Mouse (Mus musculus): Measurements from ENCODE around the gene Cd300a.

DNA sequence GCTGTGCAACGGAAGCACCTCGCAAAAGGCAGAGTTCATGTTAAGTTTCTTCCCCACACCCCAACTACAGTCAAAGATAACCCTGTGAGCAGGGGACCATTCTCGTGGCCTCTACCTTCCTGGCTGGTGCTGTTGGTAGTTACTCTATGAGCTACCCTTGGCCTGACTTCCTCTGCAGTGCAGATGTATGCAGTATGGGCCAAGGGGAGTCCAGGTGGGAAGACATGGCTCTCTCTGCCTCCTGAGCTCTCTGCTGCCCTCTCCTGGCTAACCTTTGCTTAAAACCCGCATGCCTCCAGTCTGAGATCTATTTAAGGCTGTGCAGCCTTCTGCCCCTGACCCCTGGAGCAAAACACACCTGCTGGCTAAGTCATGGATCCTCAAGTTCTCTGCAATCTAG, 34.1 kb downstream of the Cd300a start:
- TF ChIP-seq CTCF (IDR thresholded peaks at IDR 0.05; ENCODE audit: low read depth) (peak; percentile 63), EP300 (optimal IDR thresholded peaks at IDR 0.05) (no peak)
